Mouse (Mus musculus) liver, postnatal 0 days (tissue): ENCODE measurements around the gene Hoxc9. TPM values are rescaled to one million over a fixed set of nuclear protein-coding genes. Genes with fewer than 3 reads are reported as not detected.

Source experiments
- ATAC-seq: fragments of 200-750 bp; cut with Nextera tagmentation; 2 replicates; pipeline ENCODE4 v1.8.0; 2017; ENCODE audit warnings: mild to moderate bottlenecking, moderate library complexity
- DNase-seq: peaks from one replicate; pipeline ENCODE4 v3.0.0-alpha.2; 2016
- H3K27ac ChIP-seq: fragments of 300-500 bp; sonication (generic); 2 replicates; pipeline ENCODE4 v1.5.1; 2014; ENCODE audit warnings: antibody characterized with exemption, moderate library complexity, mild to moderate bottlenecking, low read depth
- H3K27me3 ChIP-seq: fragments of 300-500 bp; sonication (generic); 2 replicates; pipeline ENCODE4 v1.6.1; 2014; ENCODE audit warnings: low read length, control low read depth, mixed read lengths; ENCODE audit not compliant: insufficient read depth
- H3K36me3 ChIP-seq: fragments of 300-500 bp; sonication (generic); replicated peaks from 2 replicates; pipeline ENCODE4 v1.6.1; 2014; ENCODE audit warnings: mild to moderate bottlenecking, control low read depth, low read length, moderate library complexity, mixed read lengths; ENCODE audit not compliant: insufficient read depth
- H3K4me1 ChIP-seq: fragments of 300-500 bp; sonication (generic); 2 replicates; pipeline ENCODE4 v1.6.1; 2014; ENCODE audit warnings: antibody characterized with exemption, mild to moderate bottlenecking, control low read depth; ENCODE audit not compliant: insufficient read depth
- H3K4me2 ChIP-seq: fragments of 300-500 bp; sonication (generic); 2 replicates; pipeline ENCODE4 v1.6.1; 2014; ENCODE audit warnings: low read depth, mild to moderate bottlenecking, low read length, moderate library complexity, mixed read lengths
- H3K4me3 ChIP-seq: fragments of 300-500 bp; sonication (generic); 2 replicates; pipeline ENCODE4 v1.5.1; 2014; ENCODE audit warnings: low read depth, low read length
- H3K9ac ChIP-seq: fragments of 300-500 bp; sonication (generic); replicated peaks from 2 replicates; pipeline ENCODE4 v1.6.1; 2014; ENCODE audit warnings: mild to moderate bottlenecking, moderate library complexity
- H3K9me3 ChIP-seq: fragments of 300-500 bp; sonication (generic); 2 replicates; pipeline ENCODE4 v1.6.1; 2016; ENCODE audit warnings: mild to moderate bottlenecking, control low read depth, low read length, mixed read lengths
- CTCF ChIP-seq: sonication (generic); IDR thresholded peaks from 2 replicates; pipeline ENCODE4 v1.5.1; 2016; ENCODE audit warnings: antibody characterized with exemption, low read depth
- EP300 ChIP-seq: IDR thresholded peaks from 2 replicates; pipeline ENCODE4 v1.6.1; 2016; ENCODE audit warnings: antibody characterized with exemption, low read depth, mild to moderate bottlenecking
- WGBS: fragments of 180-500 bp; shearing (Covaris S2); extraction: QIAGEN DNeasy Blood & Tissue Kit; methylation state at CpG from one replicate; pipeline ENCODE4 v1.1.7; 2014; ENCODE audit not compliant: insufficient replicate concordance; 5-methylcytosine and 5-hydroxymethylcytosine counted together
- polyA plus RNA-seq: library from polyadenylated mRNA; unstranded; fragments of >200 nt; fragmentation: Nextera tagmentation; extraction: Ambion mirVana; gene quantifications from 2 replicates; pipeline ENCODE4 v1.2.1, GENCODE M21; 2015

Gene Hoxc9
- polyA plus RNA-seq, 1 experiment from 2014 or later, result not detected

GRCm38 (mm10) chr15:102980912-102981311, 4.7 kb downstream of the Hoxc9 start:
- no peaks in the 10 kb centered on the region for H3K9me3 ChIP-seq
- TF ChIP-seq EP300 (no peak), CTCF (no peak)
- no peak overlapping the region for H3K27ac ChIP-seq
- ATAC-seq (no peak), DNase-seq (no peak)
- H3K27me3 ChIP-seq, result peaks cover 98% of the 10 kb centered on the region
- H3K36me3 ChIP-seq, result no peaks in the 10 kb centered on the region
- H3K4me3 ChIP-seq, result no peak overlapping the region
- WGBS, result 0% methylated on average over 14 of the region's 14 CpGs
- peaks cover 13% of the 10 kb centered on the region for H3K4me1 ChIP-seq
- no peak overlapping the region for H3K4me2 ChIP-seq
- H3K9ac ChIP-seq, result no peak overlapping the region

GRCm38 (mm10) chr15:102981379-102982288, 5.4 kb downstream of the Hoxc9 start:
- Histone ChIP-seq H3K9me3 (no peaks in the 10 kb centered on the region), H3K4me3 (peak overlapping the region; percentile 24), H3K27ac (no peak overlapping the region), H3K27me3 (peaks cover 98% of the 10 kb centered on the region), H3K9ac (no peak overlapping the region), H3K4me1 (peaks cover 13% of the 10 kb centered on the region), H3K4me2 (peak overlapping the region; percentile 35), H3K36me3 (no peaks in the 10 kb centered on the region)
- 1% methylated on average over 88 of the region's 88 CpGs for WGBS
- ATAC-seq (no peak), DNase-seq (peak; percentile 23)
- TF ChIP-seq CTCF (no peak), EP300 (no peak)

- Histone ChIP-seq H3K9ac (no peak overlapping the region), H3K4me2 (no peak overlapping the region), H3K27ac (no peak overlapping the region), H3K4me3 (no peak overlapping the region), H3K36me3 (no peaks in the 10 kb centered on the region), H3K27me3 (peaks cover 98% of the 10 kb centered on the region), H3K9me3 (no peaks in the 10 kb centered on the region), H3K4me1 (peaks cover 5% of the 10 kb centered on the region)
- 2% methylated on average over 12 of the region's 12 CpGs for WGBS
- ATAC-seq (no peak), DNase-seq (no peak)
- no peak for TF ChIP-seq EP300
- TF ChIP-seq CTCF, result no peak
Observed at GRCm38 (mm10) chr15:102983716-102984115, 7.5 kb downstream of the Hoxc9 start.

- TF ChIP-seq CTCF (no peak), EP300 (no peak)
- Histone ChIP-seq H3K4me1 (peaks cover 5% of the 10 kb centered on the region), H3K9me3 (no peaks in the 10 kb centered on the region), H3K27ac (no peak overlapping the region), H3K4me3 (no peak overlapping the region), H3K4me2 (no peak overlapping the region), H3K27me3 (peaks cover 98% of the 10 kb centered on the region), H3K9ac (no peak overlapping the region), H3K36me3 (no peaks in the 10 kb centered on the region)
- 14% methylated on average over 10 of the region's 10 CpGs for WGBS
- DNase-seq, result no peak
- no peak for ATAC-seq
Observed at GRCm38 (mm10) chr15:102984521-102984920, 8.3 kb downstream of the Hoxc9 start.

GRCm38 (mm10) chr15:102984925-102985324, 8.7 kb downstream of the Hoxc9 start:
- H3K4me3 ChIP-seq, result no peak overlapping the region
- ATAC-seq, result no peak
- H3K27ac ChIP-seq, result no peak overlapping the region
- H3K36me3 ChIP-seq, result no peaks in the 10 kb centered on the region
- peaks cover 5% of the 10 kb centered on the region for H3K4me1 ChIP-seq
- DNase-seq, result no peak
- H3K9ac ChIP-seq, result no peak overlapping the region
- TF ChIP-seq CTCF, result no peak
- no peak for TF ChIP-seq EP300
- H3K4me2 ChIP-seq, result no peak overlapping the region
- no peaks in the 10 kb centered on the region for H3K9me3 ChIP-seq
- WGBS, result 21% methylated on average over 3 of the region's 3 CpGs
- peaks cover 98% of the 10 kb centered on the region for H3K27me3 ChIP-seq

GRCm38 (mm10) chr15:102987124-102987833, 11.0 kb downstream of the Hoxc9 start:
- peak; percentile 91 for DNase-seq
- Histone ChIP-seq H3K4me1 (no peaks in the 10 kb centered on the region), H3K4me3 (no peak overlapping the region), H3K9ac (no peak overlapping the region), H3K36me3 (no peaks in the 10 kb centered on the region), H3K27me3 (peaks cover 98% of the 10 kb centered on the region), H3K9me3 (no peaks in the 10 kb centered on the region), H3K27ac (no peak overlapping the region), H3K4me2 (no peak overlapping the region)
- peak; percentile 67; the same call in 1 of the 2 replicates for ATAC-seq
- peak; percentile 91 for TF ChIP-seq CTCF
- TF ChIP-seq EP300, result no peak
- WGBS, result 5% methylated on average over 21 of the region's 21 CpGs
